Mouse (Mus musculus): ENCODE measurements at regions not wholly inside any gene's neighbourhood (a gene's known extent, or its start where the extent isn't known, plus 50 kb on each side); places are given as distances from the start of the nearest gene placed in this dataset.

DNA sequence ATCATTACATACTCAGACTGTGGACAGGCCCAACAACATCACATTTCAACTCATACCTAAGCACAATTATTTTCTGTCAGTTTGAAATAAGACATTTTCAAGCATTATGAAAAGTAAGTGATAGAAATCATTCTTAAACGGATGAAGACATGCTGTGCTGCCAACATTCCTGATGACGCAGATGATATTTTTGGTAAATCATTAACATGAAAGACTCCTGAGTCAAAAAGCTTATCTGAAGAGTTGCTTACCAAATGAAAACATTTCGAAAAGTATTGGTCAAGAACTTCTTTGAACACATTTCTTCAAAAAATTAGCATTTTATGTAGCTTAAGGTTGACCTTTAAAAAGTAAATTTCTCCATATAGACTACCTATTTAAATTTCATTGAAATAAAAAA lies 264.7 kb upstream of the N6amt1 start:
- no peaks in the 10 kb centered on the region for H3K27me3 ChIP-seq (ENCODE audit: insufficient read depth, low read length)
- whole genome bisulfite sequencing, result 86% methylated on average over 3 of the region's 3 CpGs
- ATAC-seq (ENCODE audit: low FRiP score), result no peak
- TF ChIP-seq CTCF (IDR thresholded peaks at IDR 0.05), result no peak
- no peak overlapping the region for H3K27ac ChIP-seq (ENCODE audit: low read depth, low read length)
- no peak overlapping the region for H3K9ac ChIP-seq (replicated peaks; ENCODE audit: low read length, poor library complexity, severe bottlenecking)
- H3K4me3 ChIP-seq (ENCODE audit: low read depth, low read length), result no peak overlapping the region
- no peaks in the 10 kb centered on the region for H3K4me1 ChIP-seq (ENCODE audit: insufficient read depth, low read length)
- H3K36me3 ChIP-seq (ENCODE audit: insufficient read depth, low read length), result no peaks in the 10 kb centered on the region
- H3K9me3 ChIP-seq (ENCODE audit: low read length), result no peaks in the 10 kb centered on the region
- no peak for DNase-seq (ENCODE audit: low spot score)
- H3K4me2 ChIP-seq (ENCODE audit: low read depth, low read length, poor library complexity, severe bottlenecking), result no peak overlapping the region

DNA sequence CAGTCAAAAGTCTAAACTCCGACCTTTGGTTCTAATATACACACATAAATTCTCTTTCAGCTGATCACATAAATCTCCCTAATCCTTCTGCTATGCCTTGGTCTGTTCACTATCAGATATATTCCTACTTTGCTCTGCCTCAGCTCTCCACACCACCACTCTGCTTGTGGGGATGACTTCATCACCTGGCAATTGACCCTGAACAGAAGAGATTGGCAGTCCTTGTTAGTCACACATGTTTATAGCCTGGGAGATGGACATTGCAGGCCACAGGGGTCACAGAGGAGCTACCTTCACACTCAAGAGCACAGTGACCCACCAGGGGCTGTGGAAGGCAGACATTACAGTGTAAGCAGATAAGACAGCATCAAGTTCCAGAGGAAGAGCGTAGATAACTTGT lies 270.5 kb upstream of the N6amt1 start:
- no peaks in the 10 kb centered on the region for H3K27me3 ChIP-seq (ENCODE audit: insufficient read depth, low read length)
- H3K4me3 ChIP-seq (ENCODE audit: low read depth, low read length), result no peak overlapping the region
- H3K9ac ChIP-seq (replicated peaks; ENCODE audit: low read length, poor library complexity, severe bottlenecking), result no peak overlapping the region
- H3K9me3 ChIP-seq (ENCODE audit: low read length), result no peaks in the 10 kb centered on the region
- DNase-seq (ENCODE audit: low spot score) (no peak), ATAC-seq (ENCODE audit: low FRiP score) (no peak)
- H3K36me3 ChIP-seq (ENCODE audit: insufficient read depth, low read length), result no peaks in the 10 kb centered on the region
- no peak overlapping the region for H3K27ac ChIP-seq (ENCODE audit: low read depth, low read length)
- no peak for TF ChIP-seq CTCF (IDR thresholded peaks at IDR 0.05)
- H3K4me1 ChIP-seq (ENCODE audit: insufficient read depth, low read length), result no peaks in the 10 kb centered on the region
- no peak overlapping the region for H3K4me2 ChIP-seq (ENCODE audit: low read depth, low read length, poor library complexity, severe bottlenecking)
- 76% methylated on average over 2 of the region's 2 CpGs for WGBS

DNA sequence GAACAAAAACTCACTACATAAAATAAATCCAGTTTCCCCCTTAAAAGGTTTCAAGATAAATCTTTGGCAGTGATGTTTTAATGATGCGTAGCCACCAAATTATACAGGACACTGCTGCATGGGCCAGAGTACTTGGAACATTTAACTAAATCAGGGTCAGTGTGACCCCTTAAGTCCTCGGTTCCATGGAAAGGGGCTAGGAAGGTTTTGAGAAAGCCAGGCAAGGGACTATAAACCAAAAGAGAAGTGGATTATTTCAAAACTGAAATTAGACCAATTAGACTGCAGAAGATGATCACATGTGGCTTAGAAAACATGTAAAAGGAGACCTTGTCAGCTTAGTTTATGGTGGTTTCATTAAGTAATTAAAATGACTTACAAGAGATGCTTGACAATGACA lies 276.6 kb upstream of the N6amt1 start:
- no peak overlapping the region for H3K4me3 ChIP-seq (ENCODE audit: low read depth, low read length)
- DNase-seq (ENCODE audit: low spot score) (no peak), ATAC-seq (ENCODE audit: low FRiP score) (no peak)
- H3K27ac ChIP-seq (ENCODE audit: low read depth, low read length), result no peak overlapping the region
- H3K36me3 ChIP-seq (ENCODE audit: insufficient read depth, low read length), result no peaks in the 10 kb centered on the region
- no peak overlapping the region for H3K9ac ChIP-seq (replicated peaks; ENCODE audit: low read length, poor library complexity, severe bottlenecking)
- 93% methylated on average over 2 of the region's 2 CpGs for WGBS
- no peak for TF ChIP-seq CTCF (IDR thresholded peaks at IDR 0.05)
- no peak overlapping the region for H3K4me2 ChIP-seq (ENCODE audit: low read depth, low read length, poor library complexity, severe bottlenecking)
- no peaks in the 10 kb centered on the region for H3K9me3 ChIP-seq (ENCODE audit: low read length)
- no peaks in the 10 kb centered on the region for H3K4me1 ChIP-seq (ENCODE audit: insufficient read depth, low read length)
- no peaks in the 10 kb centered on the region for H3K27me3 ChIP-seq (ENCODE audit: insufficient read depth, low read length)

DNA sequence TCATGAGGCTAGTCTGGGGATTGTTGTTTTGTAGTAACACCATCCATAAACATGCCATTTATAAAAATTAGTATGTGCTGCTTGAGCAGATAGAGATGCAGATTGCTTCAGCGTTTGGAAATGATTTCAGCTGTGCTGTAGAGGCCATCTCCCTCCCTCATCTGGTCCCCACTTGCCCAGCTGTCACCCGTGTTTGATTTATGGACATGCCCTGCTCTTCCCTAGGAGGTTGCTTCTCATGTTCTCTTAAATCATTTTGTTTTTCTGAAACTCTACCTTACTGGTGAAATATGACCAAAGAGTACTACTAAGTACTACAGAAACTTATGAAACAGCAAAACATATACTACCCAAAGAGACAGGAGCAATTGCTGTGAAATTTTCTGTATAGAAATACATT lies 284.7 kb upstream of the N6amt1 start:
- no peaks in the 10 kb centered on the region for H3K27me3 ChIP-seq (ENCODE audit: insufficient read depth, low read length)
- no peak overlapping the region for H3K4me3 ChIP-seq (ENCODE audit: low read depth, low read length)
- H3K4me2 ChIP-seq (ENCODE audit: low read depth, low read length, poor library complexity, severe bottlenecking), result no peak overlapping the region
- TF ChIP-seq CTCF (IDR thresholded peaks at IDR 0.05), result no peak
- no peak overlapping the region for H3K27ac ChIP-seq (ENCODE audit: low read depth, low read length)
- 78% methylated on average over 2 of the region's 2 CpGs for WGBS
- ATAC-seq (ENCODE audit: low FRiP score), result no peak
- no peaks in the 10 kb centered on the region for H3K4me1 ChIP-seq (ENCODE audit: insufficient read depth, low read length)
- no peak overlapping the region for H3K9ac ChIP-seq (replicated peaks; ENCODE audit: low read length, poor library complexity, severe bottlenecking)
- DNase-seq (ENCODE audit: low spot score), result no peak
- no peaks in the 10 kb centered on the region for H3K9me3 ChIP-seq (ENCODE audit: low read length)
- no peaks in the 10 kb centered on the region for H3K36me3 ChIP-seq (ENCODE audit: insufficient read depth, low read length)

DNA sequence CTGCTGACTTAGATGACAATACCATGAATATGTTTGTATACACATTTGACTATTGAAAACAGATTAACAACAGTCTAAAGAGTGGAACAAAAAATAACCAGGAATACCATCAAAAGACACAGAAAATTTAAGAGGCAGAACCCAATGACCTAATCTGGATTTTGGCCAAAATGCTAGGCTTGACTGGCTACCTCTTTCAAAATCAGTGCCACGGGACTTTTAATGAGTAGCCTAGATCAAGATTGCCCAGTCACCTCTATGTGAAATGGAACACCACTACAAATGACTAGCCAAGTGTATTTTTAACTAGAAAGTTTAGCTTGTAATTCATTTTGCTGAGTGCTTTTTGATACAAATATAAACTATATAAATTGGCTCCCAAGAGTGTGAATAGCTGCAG lies 286.0 kb upstream of the N6amt1 start:
- no peaks in the 10 kb centered on the region for H3K9me3 ChIP-seq (ENCODE audit: low read length)
- H3K36me3 ChIP-seq (ENCODE audit: insufficient read depth, low read length), result no peaks in the 10 kb centered on the region
- H3K9ac ChIP-seq (replicated peaks; ENCODE audit: low read length, poor library complexity, severe bottlenecking), result no peak overlapping the region
- H3K27me3 ChIP-seq (ENCODE audit: insufficient read depth, low read length), result no peaks in the 10 kb centered on the region
- no peak overlapping the region for H3K4me2 ChIP-seq (ENCODE audit: low read depth, low read length, poor library complexity, severe bottlenecking)
- ATAC-seq (ENCODE audit: low FRiP score) (no peak), DNase-seq (ENCODE audit: low spot score) (no peak)
- 63% methylated on average over 1 of the region's 1 CpGs for WGBS
- H3K27ac ChIP-seq (ENCODE audit: low read depth, low read length), result no peak overlapping the region
- no peak overlapping the region for H3K4me3 ChIP-seq (ENCODE audit: low read depth, low read length)
- no peak for TF ChIP-seq CTCF (IDR thresholded peaks at IDR 0.05)
- H3K4me1 ChIP-seq (ENCODE audit: insufficient read depth, low read length), result no peaks in the 10 kb centered on the region

DNA sequence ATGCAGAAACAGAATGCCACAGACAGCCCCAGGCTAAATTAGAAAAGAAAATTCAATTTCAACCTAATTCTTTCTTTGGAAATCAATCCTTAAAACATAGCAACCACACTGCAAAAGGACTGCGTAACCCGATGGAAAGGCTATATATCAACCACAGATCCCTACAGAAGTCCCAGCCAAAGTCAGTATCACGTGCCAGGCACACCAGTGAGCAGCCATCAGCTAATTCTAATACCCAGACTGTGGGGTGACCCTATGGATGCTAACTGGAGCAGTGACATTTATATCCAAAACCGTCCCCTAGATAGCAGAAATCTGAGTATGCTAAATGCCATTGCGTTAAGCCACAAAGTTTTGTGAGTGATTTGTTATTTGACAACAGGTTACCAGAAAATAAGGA lies 286.5 kb upstream of the N6amt1 start:
- WGBS, result 84% methylated on average over 5 of the region's 5 CpGs
- no peak for TF ChIP-seq CTCF (IDR thresholded peaks at IDR 0.05)
- Histone ChIP-seq H3K36me3 (ENCODE audit: insufficient read depth, low read length) (no peaks in the 10 kb centered on the region), H3K4me3 (ENCODE audit: low read depth, low read length) (no peak overlapping the region), H3K27me3 (ENCODE audit: insufficient read depth, low read length) (no peaks in the 10 kb centered on the region), H3K4me1 (ENCODE audit: insufficient read depth, low read length) (no peaks in the 10 kb centered on the region), H3K27ac (ENCODE audit: low read depth, low read length) (no peak overlapping the region), H3K4me2 (ENCODE audit: low read depth, low read length, poor library complexity, severe bottlenecking) (no peak overlapping the region), H3K9ac (replicated peaks; ENCODE audit: low read length, poor library complexity, severe bottlenecking) (no peak overlapping the region), H3K9me3 (ENCODE audit: low read length) (no peaks in the 10 kb centered on the region)
- ATAC-seq (ENCODE audit: low FRiP score) (no peak), DNase-seq (ENCODE audit: low spot score) (no peak)

DNA sequence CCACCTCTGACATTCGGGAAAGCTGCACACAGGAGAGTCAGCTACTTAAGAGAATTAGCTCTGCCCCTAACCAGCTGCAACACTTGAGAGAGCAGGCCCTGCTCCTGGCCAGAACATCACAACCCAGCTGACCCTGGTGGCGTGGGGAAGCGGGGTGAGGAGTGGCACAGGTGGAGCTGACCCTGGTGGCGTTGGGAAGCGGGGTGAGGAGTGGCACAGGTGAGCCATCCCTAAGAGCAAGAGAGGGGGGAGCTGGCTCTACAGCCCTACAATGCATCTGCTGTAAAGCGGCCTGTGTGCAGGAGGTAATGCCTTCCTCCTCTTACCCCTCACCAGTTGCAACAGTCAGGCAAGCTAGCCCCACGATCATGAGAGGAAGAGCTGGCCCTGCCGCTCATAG lies 293.5 kb upstream of the N6amt1 start:
- no peak overlapping the region for H3K27ac ChIP-seq (ENCODE audit: low read depth, low read length)
- H3K4me1 ChIP-seq (ENCODE audit: insufficient read depth, low read length), result no peaks in the 10 kb centered on the region
- WGBS, result 89% methylated on average over 8 of the region's 8 CpGs
- no peaks in the 10 kb centered on the region for H3K27me3 ChIP-seq (ENCODE audit: insufficient read depth, low read length)
- TF ChIP-seq CTCF (IDR thresholded peaks at IDR 0.05), result no peak
- no peak overlapping the region for H3K4me3 ChIP-seq (ENCODE audit: low read depth, low read length)
- H3K4me2 ChIP-seq (ENCODE audit: low read depth, low read length, poor library complexity, severe bottlenecking), result no peak overlapping the region
- ATAC-seq (ENCODE audit: low FRiP score), result no peak
- H3K36me3 ChIP-seq (ENCODE audit: insufficient read depth, low read length), result no peaks in the 10 kb centered on the region
- DNase-seq (ENCODE audit: low spot score), result no peak
- no peak overlapping the region for H3K9ac ChIP-seq (replicated peaks; ENCODE audit: low read length, poor library complexity, severe bottlenecking)
- no peaks in the 10 kb centered on the region for H3K9me3 ChIP-seq (ENCODE audit: low read length)

Measured in midbrain, postnatal 0 days (tissue).